Mouse (Mus musculus): ENCODE results near the gene Galk1. TPM values are rescaled to one million over a fixed set of nuclear protein-coding genes. Genes with fewer than 3 reads are reported as not detected.
A peak's percentile ranks its signal among the peaks of the same experiment; 100 is the strongest.

The Galk1 gene
- polyA plus RNA-seq, 1 experiment from 2014 or later: 200 TPM

GRCm38 (mm10) chr11:116007095-116007850, 5.2 kb downstream of the Galk1 start:
- no peak overlapping the region for H3K9ac ChIP-seq
- H3K4me3 ChIP-seq: no peak overlapping the region
- peaks cover 62% of the 10 kb centered on the region for H3K4me1 ChIP-seq
- ATAC-seq: no peak
- no peak overlapping the region for H3K27ac ChIP-seq
- H3K27me3 ChIP-seq (replicated peaks): no peaks in the 10 kb centered on the region
- no peak overlapping the region for H3K4me2 ChIP-seq
- H3K9me3 ChIP-seq (replicated peaks): no peaks in the 10 kb centered on the region
- 83% methylated on average over 28 of the region's 28 CpGs for WGBS (ENCODE audit: insufficient replicate concordance)
- H3K36me3 ChIP-seq: peaks cover 44% of the 10 kb centered on the region

GRCm38 (mm10) chr11:116005701-116006419, 6.7 kb downstream of the Galk1 start:
- peak overlapping the region; percentile 85 for H3K27ac ChIP-seq
- peak overlapping the region; percentile 84 for H3K4me2 ChIP-seq
- ATAC-seq: peak; percentile 5
- no peaks in the 10 kb centered on the region for H3K9me3 ChIP-seq (replicated peaks)
- H3K4me1 ChIP-seq: peaks cover 48% of the 10 kb centered on the region
- peak overlapping the region; percentile 51 for H3K4me3 ChIP-seq
- peaks cover 4% of the 10 kb centered on the region; the same call in 1 of the 2 replicates for H3K27me3 ChIP-seq (replicated peaks)
- H3K36me3 ChIP-seq: peaks cover 41% of the 10 kb centered on the region
- WGBS (ENCODE audit: insufficient replicate concordance): 59% methylated on average over 9 of the region's 9 CpGs
- H3K9ac ChIP-seq: peak overlapping the region; percentile 69

- Histone ChIP-seq H3K36me3 (peaks cover 33% of the 10 kb centered on the region), H3K27me3 (replicated peaks) (peaks cover 9% of the 10 kb centered on the region), H3K4me1 (peaks cover 40% of the 10 kb centered on the region), H3K4me3 (peak overlapping the region; percentile 51), H3K9me3 (replicated peaks) (no peaks in the 10 kb centered on the region), H3K4me2 (peak overlapping the region; percentile 84), H3K9ac (peak overlapping the region; percentile 69), H3K27ac (peak overlapping the region; percentile 85)
- 6% methylated on average over 53 of the region's 54 CpGs for WGBS (ENCODE audit: insufficient replicate concordance)
- ATAC-seq: peak; percentile 76
Measured at GRCm38 (mm10) chr11:116004840-116005700, 7.4 kb downstream of the Galk1 start.

GRCm38 (mm10) chr11:116004186-116004823, 8.2 kb downstream of the Galk1 start:
- Histone ChIP-seq H3K9ac (peak overlapping the region; percentile 69), H3K4me1 (peaks cover 45% of the 10 kb centered on the region), H3K4me3 (peak overlapping the region; percentile 51), H3K27ac (peak overlapping the region; percentile 85), H3K4me2 (peak overlapping the region; percentile 84), H3K9me3 (replicated peaks) (no peaks in the 10 kb centered on the region), H3K36me3 (peaks cover 26% of the 10 kb centered on the region), H3K27me3 (replicated peaks) (peaks cover 15% of the 10 kb centered on the region)
- 12% methylated on average over 8 of the region's 8 CpGs for WGBS (ENCODE audit: insufficient replicate concordance)
- 0 out of 2 replicates have a peak, but pooled peaks have one; percentile 1 for ATAC-seq

GRCm38 (mm10) chr11:116002894-116003293, 9.6 kb downstream of the Galk1 start:
- Histone ChIP-seq H3K9ac (no peak overlapping the region), H3K9me3 (replicated peaks) (no peaks in the 10 kb centered on the region), H3K4me3 (no peak overlapping the region), H3K27me3 (replicated peaks) (peaks cover 21% of the 10 kb centered on the region), H3K4me2 (no peak overlapping the region), H3K4me1 (peaks cover 50% of the 10 kb centered on the region), H3K36me3 (peaks cover 13% of the 10 kb centered on the region), H3K27ac (no peak overlapping the region)
- ATAC-seq: no peak
- WGBS (ENCODE audit: insufficient replicate concordance): 87% methylated on average over 3 of the region's 3 CpGs

GRCm38 (mm10) chr11:116001725-116002124, 10.8 kb downstream of the Galk1 start:
- WGBS (ENCODE audit: insufficient replicate concordance): 59% methylated on average over 6 of the region's 6 CpGs
- Histone ChIP-seq H3K4me2 (no peak overlapping the region), H3K4me1 (peaks cover 45% of the 10 kb centered on the region), H3K27ac (no peak overlapping the region), H3K4me3 (no peak overlapping the region), H3K36me3 (peaks cover 1% of the 10 kb centered on the region), H3K9ac (no peak overlapping the region), H3K27me3 (replicated peaks) (peaks cover 26% of the 10 kb centered on the region), H3K9me3 (replicated peaks) (no peaks in the 10 kb centered on the region)
- no peak for ATAC-seq

- 62% methylated on average over 10 of the region's 10 CpGs for WGBS (ENCODE audit: insufficient replicate concordance)
- H3K27ac ChIP-seq: no peak overlapping the region
- H3K4me3 ChIP-seq: no peak overlapping the region
- no peak overlapping the region for H3K4me2 ChIP-seq
- H3K9ac ChIP-seq: no peak overlapping the region
- H3K27me3 ChIP-seq (replicated peaks): peaks cover 26% of the 10 kb centered on the region
- H3K4me1 ChIP-seq: peaks cover 34% of the 10 kb centered on the region
- no peak for ATAC-seq
- H3K36me3 ChIP-seq: no peaks in the 10 kb centered on the region
- H3K9me3 ChIP-seq (replicated peaks): no peaks in the 10 kb centered on the region
Measured at GRCm38 (mm10) chr11:116000607-116001006, 11.9 kb downstream of the Galk1 start.

- peaks cover 24% of the 10 kb centered on the region for H3K4me1 ChIP-seq
- 6% methylated on average over 14 of the region's 14 CpGs for WGBS (ENCODE audit: insufficient replicate concordance)
- no peak overlapping the region for H3K27ac ChIP-seq
- H3K27me3 ChIP-seq (replicated peaks): peaks cover 26% of the 10 kb centered on the region
- no peak overlapping the region for H3K4me3 ChIP-seq
- H3K9me3 ChIP-seq (replicated peaks): no peaks in the 10 kb centered on the region
- no peak for ATAC-seq
- H3K36me3 ChIP-seq: no peaks in the 10 kb centered on the region
- H3K9ac ChIP-seq: no peak overlapping the region
- 0 out of 2 replicates have a peak overlapping the region, but pooled peaks have one; percentile 10 for H3K4me2 ChIP-seq
Measured at GRCm38 (mm10) chr11:115999538-116000143, 12.9 kb downstream of the Galk1 start.

GRCm38 (mm10) chr11:115999027-115999426, 13.5 kb downstream of the Galk1 start:
- peaks cover 18% of the 10 kb centered on the region for H3K4me1 ChIP-seq
- no peak overlapping the region for H3K4me3 ChIP-seq
- whole genome bisulfite sequencing (ENCODE audit: insufficient replicate concordance): 13% methylated on average over 7 of the region's 7 CpGs
- no peak for ATAC-seq
- H3K27me3 ChIP-seq (replicated peaks): peaks cover 26% of the 10 kb centered on the region
- H3K9me3 ChIP-seq (replicated peaks): no peaks in the 10 kb centered on the region
- no peak overlapping the region for H3K27ac ChIP-seq
- no peak overlapping the region for H3K9ac ChIP-seq
- no peaks in the 10 kb centered on the region for H3K36me3 ChIP-seq
- H3K4me2 ChIP-seq: no peak overlapping the region

GRCm38 (mm10) chr11:115997662-115998061, 14.9 kb downstream of the Galk1 start:
- no peak overlapping the region for H3K9ac ChIP-seq
- no peaks in the 10 kb centered on the region for H3K36me3 ChIP-seq
- 69% methylated on average over 5 of the region's 5 CpGs for WGBS (ENCODE audit: insufficient replicate concordance)
- no peaks in the 10 kb centered on the region for H3K9me3 ChIP-seq (replicated peaks)
- H3K4me3 ChIP-seq: no peak overlapping the region
- H3K27ac ChIP-seq: no peak overlapping the region
- no peak overlapping the region for H3K4me2 ChIP-seq
- peaks cover 38% of the 10 kb centered on the region for H3K27me3 ChIP-seq (replicated peaks)
- no peak for ATAC-seq
- H3K4me1 ChIP-seq: peaks cover 11% of the 10 kb centered on the region

GRCm38 (mm10) chr11:115997047-115997446, 15.5 kb downstream of the Galk1 start:
- peaks cover 43% of the 10 kb centered on the region for H3K27me3 ChIP-seq (replicated peaks)
- no peaks in the 10 kb centered on the region for H3K36me3 ChIP-seq
- ATAC-seq: no peak
- WGBS (ENCODE audit: insufficient replicate concordance): 62% methylated on average over 4 of the region's 4 CpGs
- H3K4me1 ChIP-seq: peaks cover 11% of the 10 kb centered on the region
- no peak overlapping the region for H3K4me2 ChIP-seq
- H3K9ac ChIP-seq: no peak overlapping the region
- H3K27ac ChIP-seq: no peak overlapping the region
- H3K4me3 ChIP-seq: no peak overlapping the region
- no peaks in the 10 kb centered on the region for H3K9me3 ChIP-seq (replicated peaks)

All from liver, embryonic 12.5 days (tissue).